Mouse (Mus musculus) intestine, embryonic 15.5 days (tissue): ENCODE results near the gene Mfn1. TPM values are rescaled to one million over a fixed set of nuclear protein-coding genes. Genes with fewer than 3 reads are reported as not detected.

Experiments used
- ATAC-seq: fragments of 200-750 bp; cut with Nextera tagmentation; 2 replicates; pipeline ENCODE4 v1.8.0; 2017; ENCODE audit warnings: moderate TSS enrichment, moderate library complexity
- H3K27ac ChIP-seq: fragments of 300-500 bp; sonication (generic); 2 replicates; pipeline ENCODE4 v1.5.1; 2015; ENCODE audit warnings: mild to moderate bottlenecking, inconsistent platforms
- H3K27me3 ChIP-seq: fragments of 300-500 bp; sonication (generic); replicated peaks from 2 replicates; pipeline ENCODE4 v1.6.1; 2015; ENCODE audit warnings: inconsistent platforms
- H3K36me3 ChIP-seq: fragments of 300-500 bp; sonication (generic); 2 replicates; pipeline ENCODE4 v1.6.1; 2015; ENCODE audit warnings: inconsistent platforms
- H3K4me1 ChIP-seq: fragments of 300-500 bp; sonication (generic); replicated peaks from 2 replicates; pipeline ENCODE4 v1.6.1; 2015; ENCODE audit warnings: inconsistent platforms
- H3K4me2 ChIP-seq: fragments of 300-500 bp; sonication (generic); replicated peaks from 2 replicates; pipeline ENCODE4 v1.6.1; 2015; ENCODE audit warnings: mild to moderate bottlenecking, inconsistent platforms
- H3K4me3 ChIP-seq: fragments of 300-500 bp; sonication (generic); replicated peaks from 2 replicates; pipeline ENCODE4 v1.5.1; 2015; ENCODE audit warnings: inconsistent platforms
- H3K9ac ChIP-seq: fragments of 300-500 bp; sonication (generic); 2 replicates; pipeline ENCODE4 v1.6.1; 2015; ENCODE audit warnings: inconsistent platforms
- H3K9me3 ChIP-seq: fragments of 300-500 bp; sonication (generic); 2 replicates; pipeline ENCODE4 v1.6.1; 2016; ENCODE audit warnings: inconsistent platforms
- WGBS: fragments of 180-500 bp; shearing (Covaris S2); methylation state at CpG from one replicate; pipeline ENCODE4 v1.1.7; 2015; 5-methylcytosine and 5-hydroxymethylcytosine counted together
- polyA plus RNA-seq: library from polyadenylated mRNA; unstranded; fragments of >200 nt; fragmentation: Nextera tagmentation; extraction: Ambion mirVana; gene quantifications from 2 replicates; pipeline ENCODE4 v1.2.1, GENCODE M21; 2015

The Mfn1 gene
- polyA plus RNA-seq, 1 experiment from 2014 or later, result 29.7 TPM

DNA sequence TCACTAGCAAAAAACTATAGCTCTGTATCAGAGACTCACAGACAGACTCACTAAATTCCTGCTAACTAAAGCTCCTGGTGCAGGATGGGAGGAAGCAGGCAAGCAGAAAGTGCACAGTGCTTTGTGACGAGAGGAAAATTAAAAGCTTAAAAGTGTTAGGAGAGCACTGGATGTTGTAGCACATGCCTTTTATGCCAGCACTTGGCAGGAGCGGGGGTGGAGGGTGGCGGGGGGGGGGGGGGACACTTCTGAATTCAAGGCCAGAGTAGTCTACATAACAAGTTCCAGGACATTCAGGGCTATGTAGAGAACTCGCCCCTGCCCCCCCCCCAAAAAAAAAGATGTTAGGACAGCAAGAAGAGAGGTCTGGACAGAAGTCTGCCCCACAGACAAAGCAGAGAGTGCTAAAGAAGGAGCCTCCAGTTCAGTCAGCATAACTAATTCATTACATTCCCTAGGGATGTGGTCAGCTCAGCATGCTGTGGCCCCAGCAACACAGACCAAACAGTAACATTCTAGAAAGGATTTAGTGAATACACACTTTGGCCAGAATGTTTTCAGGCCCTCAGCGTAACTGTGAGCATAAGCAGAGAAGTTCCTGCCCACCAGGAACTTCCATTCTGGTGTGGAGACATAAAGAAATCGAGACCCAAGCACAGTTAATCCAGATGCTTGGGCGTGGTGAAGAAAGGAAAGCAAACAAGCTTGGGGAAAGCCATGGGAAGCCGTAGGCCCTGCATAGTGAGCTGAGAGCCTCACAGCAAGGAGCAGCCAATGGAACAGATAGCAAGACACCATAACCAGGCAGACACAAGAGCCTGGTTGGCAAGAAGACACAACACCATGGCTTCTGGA, 33.2 kb upstream of the Mfn1 start:
- Histone ChIP-seq H3K4me2 (no peak overlapping the region), H3K27ac (no peak overlapping the region), H3K4me1 (no peaks in the 10 kb centered on the region), H3K36me3 (no peaks in the 10 kb centered on the region), H3K4me3 (no peak overlapping the region), H3K9ac (no peak overlapping the region), H3K9me3 (no peaks in the 10 kb centered on the region), H3K27me3 (no peaks in the 10 kb centered on the region)
- no peak for ATAC-seq
- 45% methylated on average over 8 of the region's 8 CpGs for WGBS

- H3K9me3 ChIP-seq, result no peaks in the 10 kb centered on the region
- no peak overlapping the region for H3K9ac ChIP-seq
- ATAC-seq, result no peak
- 92% methylated on average over 1 of the region's 1 CpGs for WGBS
- no peak overlapping the region for H3K4me3 ChIP-seq
- H3K4me2 ChIP-seq, result no peak overlapping the region
- no peaks in the 10 kb centered on the region for H3K36me3 ChIP-seq
- H3K27me3 ChIP-seq, result no peaks in the 10 kb centered on the region
- H3K27ac ChIP-seq, result no peak overlapping the region
- no peaks in the 10 kb centered on the region for H3K4me1 ChIP-seq
Measured at GRCm38 (mm10) chr3:32496711-32497070, 32.6 kb upstream of the Mfn1 start.

GRCm38 (mm10) chr3:32500346-32500745, 28.9 kb upstream of the Mfn1 start:
- WGBS, result 94% methylated on average over 2 of the region's 2 CpGs
- Histone ChIP-seq H3K9ac (no peak overlapping the region), H3K36me3 (no peaks in the 10 kb centered on the region), H3K27ac (no peak overlapping the region), H3K4me3 (no peak overlapping the region), H3K27me3 (no peaks in the 10 kb centered on the region), H3K9me3 (no peaks in the 10 kb centered on the region), H3K4me1 (no peaks in the 10 kb centered on the region), H3K4me2 (no peak overlapping the region)
- no peak for ATAC-seq

- Histone ChIP-seq H3K27ac (no peak overlapping the region), H3K27me3 (no peaks in the 10 kb centered on the region), H3K9ac (no peak overlapping the region), H3K4me3 (no peak overlapping the region), H3K36me3 (no peaks in the 10 kb centered on the region), H3K4me2 (no peak overlapping the region), H3K4me1 (0 out of 2 replicates have a peak, but pooled peaks cover 3% of the 10 kb centered on the region), H3K9me3 (no peaks in the 10 kb centered on the region)
- no peak for ATAC-seq
- 65% methylated on average over 3 of the region's 3 CpGs for WGBS
Measured at GRCm38 (mm10) chr3:32505841-32506240, 23.4 kb upstream of the Mfn1 start.

- 56% methylated on average over 11 of the region's 11 CpGs for WGBS
- Histone ChIP-seq H3K27ac (no peak overlapping the region), H3K4me1 (0 out of 2 replicates have a peak, but pooled peaks cover 3% of the 10 kb centered on the region), H3K4me2 (no peak overlapping the region), H3K27me3 (no peaks in the 10 kb centered on the region), H3K36me3 (no peaks in the 10 kb centered on the region), H3K4me3 (no peak overlapping the region), H3K9ac (no peak overlapping the region), H3K9me3 (no peaks in the 10 kb centered on the region)
- no peak for ATAC-seq
Measured at GRCm38 (mm10) chr3:32506366-32507225, 22.7 kb upstream of the Mfn1 start.

GRCm38 (mm10) chr3:32508666-32509324, 20.5 kb upstream of the Mfn1 start:
- Histone ChIP-seq H3K9me3 (no peaks in the 10 kb centered on the region), H3K9ac (no peak overlapping the region), H3K36me3 (no peaks in the 10 kb centered on the region), H3K27me3 (no peaks in the 10 kb centered on the region), H3K4me3 (no peak overlapping the region), H3K27ac (no peak overlapping the region), H3K4me2 (peak overlapping the region; percentile 71), H3K4me1 (0 out of 2 replicates have a peak, but pooled peaks cover 3% of the 10 kb centered on the region)
- 6% methylated on average over 17 of the region's 17 CpGs for WGBS
- ATAC-seq, result no peak

GRCm38 (mm10) chr3:32509496-32510374, 19.5 kb upstream of the Mfn1 start, which contains the start of gene Zfp639:
Gene Zfp639 (plus strand): TSS chr3:32510259.
- Histone ChIP-seq H3K9ac (peak within 1 kb of the TSS; percentile 96), H3K4me2 (peak within 1 kb of the TSS; percentile 71), H3K4me3 (peak within 1 kb of the TSS; percentile 90), H3K4me1 (0 out of 2 replicates have a peak, but pooled peaks cover 3% of the 10 kb centered on the region), H3K27me3 (no peaks in the 10 kb centered on the region), H3K36me3 (no peaks in the 10 kb centered on the region), H3K27ac (peak within 1 kb of the TSS; percentile 87), H3K9me3 (no peaks in the 10 kb centered on the region)
- 8% methylated on average over 24 of the region's 24 CpGs for WGBS
- no peak; the same call in 1 of the 2 replicates for ATAC-seq

GRCm38 (mm10) chr3:32510375-32511190, 18.7 kb upstream of the Mfn1 start:
- H3K36me3 ChIP-seq, result no peaks in the 10 kb centered on the region
- under 1% methylated on average over 69 of the region's 69 CpGs for WGBS
- peak; percentile 97 for ATAC-seq

DNA sequence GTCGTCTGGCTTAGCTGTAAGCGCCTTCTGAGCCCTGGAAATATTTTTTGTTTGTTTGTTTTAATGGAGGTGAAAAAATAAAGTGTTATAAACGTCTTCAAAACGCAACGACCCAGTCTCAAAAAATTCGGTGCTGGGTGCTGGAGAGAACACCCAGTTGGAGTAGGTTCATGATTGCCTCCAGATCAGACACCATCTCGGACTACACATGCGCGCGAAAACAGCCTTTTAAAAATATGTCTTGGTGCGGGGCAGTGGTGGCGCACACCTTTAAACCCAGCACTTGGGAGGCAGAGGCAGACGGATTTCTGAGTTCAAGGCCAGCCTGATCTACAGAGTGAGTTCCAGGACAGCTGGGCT, 18.1 kb upstream of the Mfn1 start:
- no peaks in the 10 kb centered on the region for H3K27me3 ChIP-seq
- ATAC-seq, result 0 out of 2 replicates have a peak, but pooled peaks have one; percentile 16
- peak overlapping the region; percentile 71 for H3K4me2 ChIP-seq
- peaks cover 4% of the 10 kb centered on the region; the same call in 1 of the 2 replicates for H3K36me3 ChIP-seq
- peak overlapping the region; percentile 90 for H3K4me3 ChIP-seq
- 6% methylated on average over 13 of the region's 13 CpGs for WGBS
- H3K9ac ChIP-seq, result peak overlapping the region; percentile 96
- H3K9me3 ChIP-seq, result no peaks in the 10 kb centered on the region
- H3K4me1 ChIP-seq, result 0 out of 2 replicates have a peak, but pooled peaks cover 3% of the 10 kb centered on the region
- H3K27ac ChIP-seq, result peak overlapping the region; percentile 87

More at GRCm38 (mm10) chr3:32510375-32511190, 18.7 kb upstream of the Mfn1 start:
- peak overlapping the region; percentile 71 for H3K4me2 ChIP-seq
- no peaks in the 10 kb centered on the region for H3K9me3 ChIP-seq
- no peaks in the 10 kb centered on the region for H3K27me3 ChIP-seq
- peak overlapping the region; percentile 96 for H3K9ac ChIP-seq
- 0 out of 2 replicates have a peak, but pooled peaks cover 3% of the 10 kb centered on the region for H3K4me1 ChIP-seq
- H3K27ac ChIP-seq, result peak overlapping the region; percentile 87
- H3K4me3 ChIP-seq, result peak overlapping the region; percentile 90

- WGBS, result 89% methylated on average over 7 of the region's 7 CpGs
- no peak for ATAC-seq
- Histone ChIP-seq H3K27me3 (no peaks in the 10 kb centered on the region), H3K9me3 (no peaks in the 10 kb centered on the region), H3K4me1 (0 out of 2 replicates have a peak, but pooled peaks cover 3% of the 10 kb centered on the region), H3K9ac (no peak overlapping the region), H3K36me3 (peaks cover 11% of the 10 kb centered on the region; the same call in 1 of the 2 replicates), H3K4me2 (no peak overlapping the region), H3K4me3 (no peak overlapping the region), H3K27ac (no peak overlapping the region)
Measured at GRCm38 (mm10) chr3:32512686-32513284, 16.5 kb upstream of the Mfn1 start.
